33 mouse cellular contexts compared by ENCODE assay signal in the genomic region with DNA sequence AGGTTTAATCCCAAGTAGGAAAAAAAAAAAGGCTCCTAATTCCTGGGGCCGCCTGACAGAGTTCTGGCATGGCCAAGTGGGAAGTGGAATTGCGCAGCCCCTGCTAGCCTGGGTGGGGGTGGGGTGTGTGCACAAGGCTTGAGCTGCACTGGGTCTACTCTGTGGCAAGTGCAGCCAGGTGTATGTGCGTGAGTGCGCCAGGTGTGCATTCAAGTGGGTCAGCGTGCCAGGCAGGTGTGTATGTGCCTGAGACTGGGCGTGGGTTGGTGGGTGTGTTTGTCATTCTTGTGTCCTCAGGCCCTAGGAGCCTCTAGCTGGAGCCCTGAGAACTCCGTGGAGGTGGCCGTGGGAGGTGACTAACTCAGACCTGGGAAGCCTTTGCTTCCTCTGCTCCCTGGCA. TPM values are rescaled to one million over a fixed set of nuclear protein-coding genes. Genes with fewer than 3 reads are reported as not detected.
DNase-seq lines count a peak whose midpoint lies in the region; ATAC-seq lines count a peak whose summit lies in the region.
"Had no signal": no experiment of that assay in that cellular context is flagged by ENCODE, and none has a peak within 500 bp of the region (broad histone marks: within the 10 kb centered on the region; RNA-seq: fewer than 3 reads in every experiment).

No protein-coding gene starts in this region.

- H3K9ac ChIP-seq in lung, embryonic 15.5 days, result no peak overlapping the region
- no peak overlapping the region for H3K9ac ChIP-seq in midbrain, embryonic 11.5 days (ENCODE audit: low read length)
- no peak overlapping the region for H3K9ac ChIP-seq in midbrain, embryonic 15.5 days
- H3K9ac ChIP-seq: embryonic facial prominence, embryonic 12.5 days; heart, embryonic 13.5 days; hindbrain, embryonic 15.5 days; limb, embryonic 13.5 days; neural tube, embryonic 12.5 days had no signal

- H3K4me3 ChIP-seq in lung, embryonic 15.5 days, result no peak overlapping the region
- no peak overlapping the region for H3K4me3 ChIP-seq in midbrain, embryonic 11.5 days (ENCODE audit: low read depth, low read length)
- H3K4me3 ChIP-seq in midbrain, embryonic 15.5 days, result no peak overlapping the region
- H3K4me3 ChIP-seq in limb, embryonic 10.5 days, result no peak overlapping the region
- H3K4me3 ChIP-seq: embryonic facial prominence, embryonic 12.5 days; heart, embryonic 13.5 days; hindbrain, embryonic 10.5 days; hindbrain, embryonic 15.5 days; left cerebral cortex, adult 2 months; limb, embryonic 13.5 days; midbrain, embryonic 10.5 days; myocyte; neural tube, embryonic 12.5 days had no signal

- 0 out of 2 replicates have a peak overlapping the region, but pooled peaks have one; percentile 1 for H3K27ac ChIP-seq in lung, embryonic 15.5 days
- no peak overlapping the region for H3K27ac ChIP-seq in midbrain, embryonic 11.5 days (ENCODE audit: low read depth, low read length)
- H3K27ac ChIP-seq in midbrain, embryonic 15.5 days, result no peak overlapping the region
- no peak overlapping the region for H3K27ac ChIP-seq in limb, embryonic 10.5 days
- H3K27ac ChIP-seq: embryonic facial prominence, embryonic 12.5 days; heart, embryonic 13.5 days; hindbrain, embryonic 10.5 days; hindbrain, embryonic 15.5 days; left cerebral cortex, adult 2 months; limb, embryonic 13.5 days; macrophage; midbrain, embryonic 10.5 days; neural tube, embryonic 12.5 days had no signal

- H3K9me3 ChIP-seq in lung, embryonic 15.5 days, result no peaks in the 10 kb centered on the region
- H3K9me3 ChIP-seq in midbrain, embryonic 11.5 days (ENCODE audit: control insufficient read depth, low read length), result no peaks in the 10 kb centered on the region
- H3K9me3 ChIP-seq in midbrain, embryonic 15.5 days, result no peaks in the 10 kb centered on the region
- no peaks in the 10 kb centered on the region for H3K9me3 ChIP-seq in limb, embryonic 10.5 days (replicated peaks)
- H3K9me3 ChIP-seq: embryonic facial prominence, embryonic 12.5 days; heart, embryonic 13.5 days; hindbrain, embryonic 10.5 days; hindbrain, embryonic 15.5 days; limb, embryonic 13.5 days; midbrain, embryonic 10.5 days; neural tube, embryonic 12.5 days had no signal

- H3K27me3 ChIP-seq in lung, embryonic 15.5 days, result no peaks in the 10 kb centered on the region
- H3K27me3 ChIP-seq in midbrain, embryonic 11.5 days (ENCODE audit: control insufficient read depth, insufficient read depth, low read length), result no peaks in the 10 kb centered on the region
- 0 out of 2 replicates have a peak, but pooled peaks cover 2% of the 10 kb centered on the region for H3K27me3 ChIP-seq in midbrain, embryonic 15.5 days (replicated peaks)
- H3K27me3 ChIP-seq in limb, embryonic 10.5 days (ENCODE audit: low read depth, poor library complexity, severe bottlenecking), result no peaks in the 10 kb centered on the region
- H3K27me3 ChIP-seq: embryonic facial prominence, embryonic 12.5 days; hindbrain, embryonic 15.5 days; limb, embryonic 13.5 days; neural tube, embryonic 12.5 days had no signal

- WGBS in lung, embryonic 15.5 days, result 64% methylated on average over 8 of the region's 8 CpGs
- 88% methylated on average over 8 of the region's 8 CpGs for WGBS in midbrain, embryonic 11.5 days
- WGBS in midbrain, embryonic 15.5 days, result 89% methylated on average over 8 of the region's 8 CpGs
- 88% methylated on average over 8 of the region's 8 CpGs for WGBS in limb, embryonic 10.5 days

- H3K4me2 ChIP-seq in lung, embryonic 15.5 days, result no peak overlapping the region
- H3K4me2 ChIP-seq in midbrain, embryonic 11.5 days, result no peak overlapping the region
- no peak overlapping the region for H3K4me2 ChIP-seq in midbrain, embryonic 15.5 days
- H3K4me2 ChIP-seq: embryonic facial prominence, embryonic 12.5 days; heart, embryonic 13.5 days; hindbrain, embryonic 15.5 days; limb, embryonic 13.5 days; liver, embryonic 11.5 days; neural tube, embryonic 12.5 days had no signal

- no peaks in the 10 kb centered on the region for H3K4me1 ChIP-seq in lung, embryonic 15.5 days
- H3K4me1 ChIP-seq in midbrain, embryonic 11.5 days (ENCODE audit: control insufficient read depth, insufficient read depth, low read length), result no peaks in the 10 kb centered on the region
- H3K4me1 ChIP-seq in midbrain, embryonic 15.5 days, result no peaks in the 10 kb centered on the region
- no peaks in the 10 kb centered on the region for H3K4me1 ChIP-seq in limb, embryonic 10.5 days
- H3K4me1 ChIP-seq: embryonic facial prominence, embryonic 12.5 days; hindbrain, embryonic 10.5 days; hindbrain, embryonic 15.5 days; limb, embryonic 13.5 days; midbrain, embryonic 10.5 days; neural tube, embryonic 12.5 days had no signal

- ATAC-seq in lung, embryonic 15.5 days (ENCODE audit: borderline replicate concordance, extremely low read depth, low FRiP score, low TSS enrichment), result peak; percentile 70
- ATAC-seq in midbrain, embryonic 11.5 days (ENCODE audit: low FRiP score), result no peak
- no peak for ATAC-seq in midbrain, embryonic 15.5 days (replicated peaks)
- ATAC-seq: forebrain, embryonic 14.5 days; Patski had no signal

- H3K36me3 ChIP-seq in lung, embryonic 15.5 days, result no peaks in the 10 kb centered on the region
- H3K36me3 ChIP-seq in midbrain, embryonic 11.5 days (ENCODE audit: control insufficient read depth, insufficient read depth, low read length), result no peaks in the 10 kb centered on the region
- H3K36me3 ChIP-seq in midbrain, embryonic 15.5 days (replicated peaks), result no peaks in the 10 kb centered on the region
- H3K36me3 ChIP-seq in limb, embryonic 10.5 days, result no peaks in the 10 kb centered on the region
- H3K36me3 ChIP-seq: embryonic facial prominence, embryonic 12.5 days; heart, embryonic 13.5 days; hindbrain, embryonic 10.5 days; hindbrain, embryonic 15.5 days; limb, embryonic 13.5 days; midbrain, embryonic 10.5 days; neural tube, embryonic 12.5 days had no signal

- no peak for DNase-seq in lung, postnatal 14 days
- peak; percentile 35 for DNase-seq in midbrain, embryonic 11.5 days (ENCODE audit: low spot score, missing footprints)
- DNase-seq in thymus, postnatal 10 days (ENCODE audit: low spot score in 2 of 2), result peak; percentile 32 to 58
- DNase-seq in limb, embryonic 10.5 days (ENCODE audit: low spot score), result no peak
- DNase-seq in right cerebral cortex, postnatal 36 days (ENCODE audit: low spot score in 2 of 2), result no peak
- no peak for DNase-seq in yolk sac, embryonic 10.5 days (ENCODE audit: low spot score)
- DNase-seq: adrenal gland, postnatal 10 days; cerebellum, adult 11 months; cerebellum, adult 9-10 months; cerebellum, postnatal 36 days; gastrocnemius, postnatal 36 days; heart, postnatal 14 days; kidney, adult 8-10 months; kidney, postnatal 10 days had no signal

RNA-seq across cellular contexts. Expression of a gene that starts 13.1 kb away (rescaled TPM):
- 22.7 and 25.9 TPM in 2 replicates for polyA plus RNA-seq in lung, embryonic 15.5 days (2015; fragmentation: Nextera tagmentation; extraction: Ambion mirVana)
- 29.2 and 32.3 TPM in 2 replicates for polyA plus RNA-seq in midbrain, embryonic 11.5 days (2014; fragmentation: Nextera tagmentation; extraction: Ambion mirVana)
- polyA plus RNA-seq in midbrain, embryonic 15.5 days (2015; fragmentation: Nextera tagmentation; extraction: Ambion mirVana), result 36.8 and 39.9 TPM in 2 replicates
- 33.2 and 40.1 TPM in 2 replicates for polyA plus RNA-seq in limb, embryonic 10.5 days (2016; fragmentation: Nextera tagmentation; extraction: Ambion mirVana)

RNA-seq across cellular contexts. Expression of a gene that starts 17.0 kb away (rescaled TPM):
- polyA plus RNA-seq in lung, embryonic 15.5 days (2015; fragmentation: Nextera tagmentation; extraction: Ambion mirVana), result not detected in 2 replicates
- not detected in 2 replicates for polyA plus RNA-seq in midbrain, embryonic 11.5 days (2014; fragmentation: Nextera tagmentation; extraction: Ambion mirVana)
- not detected in 2 replicates for polyA plus RNA-seq in midbrain, embryonic 15.5 days (2015; fragmentation: Nextera tagmentation; extraction: Ambion mirVana)
- polyA plus RNA-seq in limb, embryonic 10.5 days (2016; fragmentation: Nextera tagmentation; extraction: Ambion mirVana), result not detected in 2 replicates
- polyA plus RNA-seq: embryonic facial prominence, embryonic 12.5 days; forebrain, embryonic 14.5 days; heart, embryonic 13.5 days; hindbrain, embryonic 10.5 days; hindbrain, embryonic 15.5 days; inflammation-experienced regulatory T-cells, adult 6 months; limb, embryonic 13.5 days; liver, embryonic 11.5 days; macrophage; midbrain, embryonic 10.5 days; midbrain, postnatal 0 days; myocyte; neural tube, embryonic 12.5 days; Patski; urinary bladder, adult 2 months had no signal

RNA-seq across cellular contexts. Expression of a gene that starts 21.2 kb away (rescaled TPM):
- polyA plus RNA-seq in lung, embryonic 15.5 days (2015; fragmentation: Nextera tagmentation; extraction: Ambion mirVana), result 0.11 and 0.14 TPM in 2 replicates
- polyA plus RNA-seq in midbrain, embryonic 11.5 days (2014; fragmentation: Nextera tagmentation; extraction: Ambion mirVana), result not detected in 2 replicates
- 0.17 TPM in 1 of 2 replicates, not detected in the other for polyA plus RNA-seq in midbrain, embryonic 15.5 days (2015; fragmentation: Nextera tagmentation; extraction: Ambion mirVana)
- polyA plus RNA-seq in limb, embryonic 10.5 days (2016; fragmentation: Nextera tagmentation; extraction: Ambion mirVana), result 0.11 TPM in 1 of 2 replicates, not detected in the other
- polyA plus RNA-seq: embryonic facial prominence, embryonic 12.5 days; forebrain, embryonic 14.5 days; heart, embryonic 13.5 days; hindbrain, embryonic 10.5 days; limb, embryonic 13.5 days; macrophage; myocyte; neural tube, embryonic 12.5 days; Patski had no signal

RNA-seq across cellular contexts. Expression of a gene that starts 41.8 kb away (rescaled TPM):
- polyA plus RNA-seq in lung, embryonic 15.5 days (2015; fragmentation: Nextera tagmentation; extraction: Ambion mirVana), result 34.0 and 35.8 TPM in 2 replicates
- polyA plus RNA-seq in midbrain, embryonic 11.5 days (2014; fragmentation: Nextera tagmentation; extraction: Ambion mirVana), result 27.7 and 30.0 TPM in 2 replicates
- polyA plus RNA-seq in midbrain, embryonic 15.5 days (2015; fragmentation: Nextera tagmentation; extraction: Ambion mirVana), result 35.7 and 36.8 TPM in 2 replicates
- polyA plus RNA-seq in limb, embryonic 10.5 days (2016; fragmentation: Nextera tagmentation; extraction: Ambion mirVana), result 47.1 and 49.2 TPM in 2 replicates

RNA-seq across cellular contexts. Expression of a gene that starts 46.0 kb away (rescaled TPM):
- not detected in 2 replicates for polyA plus RNA-seq in lung, embryonic 15.5 days (2015; fragmentation: Nextera tagmentation; extraction: Ambion mirVana)
- polyA plus RNA-seq in midbrain, embryonic 11.5 days (2014; fragmentation: Nextera tagmentation; extraction: Ambion mirVana), result 0.08 TPM in 1 of 2 replicates, not detected in the other
- not detected in 2 replicates for polyA plus RNA-seq in midbrain, embryonic 15.5 days (2015; fragmentation: Nextera tagmentation; extraction: Ambion mirVana)
- polyA plus RNA-seq in limb, embryonic 10.5 days (2016; fragmentation: Nextera tagmentation; extraction: Ambion mirVana), result not detected in 2 replicates
- polyA plus RNA-seq: embryonic facial prominence, embryonic 12.5 days; forebrain, embryonic 14.5 days; heart, embryonic 13.5 days; hindbrain, embryonic 10.5 days; hindbrain, embryonic 15.5 days; limb, embryonic 13.5 days; liver, embryonic 11.5 days; liver, embryonic 16.5 days; macrophage; midbrain, postnatal 0 days; neural tube, embryonic 12.5 days had no signal

Comparison
In these comparisons a context has a peak if more than half of its experiments do, and no peak if none do; other contexts are left out.
1. DNase-seq: peak in midbrain, embryonic 11.5 days (single experiment) and thymus, postnatal 10 days (2 of 2); none in lung, postnatal 14 days (single experiment), limb, embryonic 10.5 days (single experiment), right cerebral cortex, postnatal 36 days (0 of 2) and yolk sac, embryonic 10.5 days (single experiment).